In genomic region chr12:105102901-105103300, GRCm38 (mm10) we compare ENCODE assay signal across 15 mouse cellular contexts. TPM values are rescaled to one million over a fixed set of nuclear protein-coding genes. Genes with fewer than 3 reads are reported as not detected.
DNase-seq lines count a peak whose midpoint lies in the region; ATAC-seq lines count a peak whose summit lies in the region.
"Had no signal": no experiment of that assay in that cellular context is flagged by ENCODE, and none has a peak within 500 bp of the region (broad histone marks: within the 10 kb centered on the region; RNA-seq: fewer than 3 reads in every experiment).

No protein-coding gene starts in this region.

- H3K27me3 ChIP-seq in forebrain, embryonic 15.5 days: no peaks in the 10 kb centered on the region
- no peaks in the 10 kb centered on the region for H3K27me3 ChIP-seq in hindbrain, embryonic 16.5 days (replicated peaks; ENCODE audit: control insufficient read depth, insufficient read depth, low read length)

- H3K9me3 ChIP-seq in forebrain, embryonic 15.5 days: no peaks in the 10 kb centered on the region
- H3K9me3 ChIP-seq in hindbrain, embryonic 16.5 days (ENCODE audit: control insufficient read depth, low read length): no peaks in the 10 kb centered on the region
- H3K9me3 ChIP-seq: embryonic facial prominence, embryonic 12.5 days had no signal

- H3K4me2 ChIP-seq in forebrain, embryonic 15.5 days (replicated peaks): no peak overlapping the region
- peak overlapping the region; percentile 7; the same call in 1 of the 2 replicates for H3K4me2 ChIP-seq in hindbrain, embryonic 16.5 days (ENCODE audit: low read length)
- H3K4me2 ChIP-seq: embryonic facial prominence, embryonic 12.5 days; liver, embryonic 11.5 days had no signal

- intact Hi-C loops in left cerebral cortex, postnatal 4 days (cut with DNase I): no loop called here

- H3K36me3 ChIP-seq in forebrain, embryonic 15.5 days: no peaks in the 10 kb centered on the region
- no peaks in the 10 kb centered on the region for H3K36me3 ChIP-seq in hindbrain, embryonic 16.5 days (ENCODE audit: control insufficient read depth, insufficient read depth, low read length)
- H3K36me3 ChIP-seq: embryonic facial prominence, embryonic 12.5 days had no signal

- DNase-seq in left cerebral cortex, adult 11 months (ENCODE audit: low spot score): peak; percentile 31
- DNase-seq in left cerebral cortex, postnatal 4 days: no peak
- peak; percentile 22 to 37 for DNase-seq in right cerebral cortex, adult 2 months (ENCODE audit: low spot score in 2 of 2)
- DNase-seq in yolk sac, embryonic 10.5 days (ENCODE audit: low spot score): no peak
- DNase-seq in MN1 (ENCODE audit: low spot score): no peak
- DNase-seq: adrenal gland, adult 8-10 months; cerebellum, adult 11-12 months; heart, adult 18-20 months; layer of hippocampus, postnatal 36 days; lung, postnatal 10 days had no signal

- peak overlapping the region; percentile 63 for H3K27ac ChIP-seq in forebrain, embryonic 15.5 days (replicated peaks)
- H3K27ac ChIP-seq in hindbrain, embryonic 16.5 days (ENCODE audit: low read depth, low read length): peak overlapping the region; percentile 59; the same call in 1 of the 2 replicates
- H3K27ac ChIP-seq: embryonic facial prominence, embryonic 12.5 days had no signal

- WGBS in forebrain, embryonic 15.5 days: 31% methylated on average over 8 of the region's 8 CpGs
- 32% methylated on average over 8 of the region's 8 CpGs for WGBS in hindbrain, embryonic 16.5 days

- H3K4me3 ChIP-seq in forebrain, embryonic 15.5 days: no peak overlapping the region
- H3K4me3 ChIP-seq in hindbrain, embryonic 16.5 days (ENCODE audit: low read length): no peak overlapping the region
- H3K4me3 ChIP-seq: embryonic facial prominence, embryonic 12.5 days had no signal

- H3K9ac ChIP-seq in forebrain, embryonic 15.5 days (replicated peaks): no peak overlapping the region
- H3K9ac ChIP-seq in hindbrain, embryonic 16.5 days (ENCODE audit: low read depth, low read length): 0 out of 2 replicates have a peak overlapping the region, but pooled peaks have one; percentile 4
- H3K9ac ChIP-seq: embryonic facial prominence, embryonic 12.5 days had no signal

- peaks cover 15% of the 10 kb centered on the region for H3K4me1 ChIP-seq in forebrain, embryonic 15.5 days
- peaks cover 8% of the 10 kb centered on the region for H3K4me1 ChIP-seq in hindbrain, embryonic 16.5 days (ENCODE audit: control insufficient read depth, insufficient read depth, low read depth, low read length)

- peak; percentile 75 for ATAC-seq in forebrain, embryonic 15.5 days (replicated peaks)
- ATAC-seq in hindbrain, embryonic 16.5 days: peak; percentile 82

RNA-seq across cellular contexts. Expression of gene Tcl1b2, which starts 42.9 kb away (rescaled TPM):
- total RNA-seq in left cerebral cortex, postnatal 4 days (2021): not detected
- not detected in 2 replicates for polyA plus RNA-seq in forebrain, embryonic 15.5 days (2015; fragmentation: Nextera tagmentation; extraction: Ambion mirVana)
- not detected in 2 replicates for polyA plus RNA-seq in hindbrain, embryonic 16.5 days (2015; fragmentation: Nextera tagmentation; extraction: Ambion mirVana)
- total RNA-seq: adrenal gland, adult 8-10 months; heart, adult 18-20 months; layer of hippocampus, postnatal 36 days had no signal
- polyA plus RNA-seq: embryonic facial prominence, embryonic 12.5 days; kidney, embryonic 16.5 days; liver, embryonic 11.5 days had no signal

RNA-seq across cellular contexts. Expression of gene Tcl1b1, which starts 56.6 kb away (rescaled TPM):
- total RNA-seq in left cerebral cortex, postnatal 4 days (2021): not detected
- not detected in 2 replicates for polyA plus RNA-seq in forebrain, embryonic 15.5 days (2015; fragmentation: Nextera tagmentation; extraction: Ambion mirVana)
- polyA plus RNA-seq in hindbrain, embryonic 16.5 days (2015; fragmentation: Nextera tagmentation; extraction: Ambion mirVana): not detected in 2 replicates
- total RNA-seq: adrenal gland, adult 8-10 months; heart, adult 18-20 months; layer of hippocampus, postnatal 36 days had no signal
- polyA plus RNA-seq: embryonic facial prominence, embryonic 12.5 days; kidney, embryonic 16.5 days; liver, embryonic 11.5 days had no signal

Comparison
In these comparisons a context has a peak if more than half of its experiments do, and no peak if none do; other contexts are left out.
1. DNase-seq: peak in left cerebral cortex, adult 11 months (single experiment) and right cerebral cortex, adult 2 months (2 of 2); none in left cerebral cortex, postnatal 4 days (single experiment), yolk sac, embryonic 10.5 days (single experiment) and MN1 (single experiment).